Mouse (Mus musculus) midbrain, embryonic 12.5 days (tissue): ENCODE data around the gene Vsig8. TPM values are rescaled to one million over a fixed set of nuclear protein-coding genes. Genes with fewer than 3 reads are reported as not detected.

Experiments used
- ATAC-seq: fragments of 200-750 bp; cut with Nextera tagmentation; 2 replicates; pipeline ENCODE4 v1.8.0; 2017; ENCODE audit warnings: low read depth, moderate TSS enrichment, moderate library complexity; ENCODE audit not compliant: low FRiP score
- H3K27ac ChIP-seq: fragments of 300-500 bp; sonication (generic); replicated peaks from 2 replicates; pipeline ENCODE4 v1.5.1; 2016; ENCODE audit warnings: mild to moderate bottlenecking
- H3K27me3 ChIP-seq: fragments of 300-500 bp; sonication (generic); 2 replicates; pipeline ENCODE4 v1.6.1; 2016; ENCODE audit warnings: mild to moderate bottlenecking
- H3K36me3 ChIP-seq: fragments of 300-500 bp; sonication (generic); 2 replicates; pipeline ENCODE4 v1.6.1; 2016
- H3K4me1 ChIP-seq: fragments of 300-500 bp; sonication (generic); 2 replicates; pipeline ENCODE4 v1.6.1; 2016
- H3K4me2 ChIP-seq: fragments of 300-500 bp; sonication (generic); replicated peaks from 2 replicates; pipeline ENCODE4 v1.6.1; 2016; ENCODE audit warnings: mild to moderate bottlenecking, moderate library complexity
- H3K4me3 ChIP-seq: fragments of 300-500 bp; sonication (generic); 2 replicates; pipeline ENCODE4 v1.5.1; 2016; ENCODE audit warnings: mild to moderate bottlenecking
- H3K9ac ChIP-seq: fragments of 300-500 bp; sonication (generic); replicated peaks from 2 replicates; pipeline ENCODE4 v1.6.1; 2016; ENCODE audit warnings: mild to moderate bottlenecking, moderate library complexity
- H3K9me3 ChIP-seq: fragments of 300-500 bp; sonication (generic); 2 replicates; pipeline ENCODE4 v1.6.1; 2016; ENCODE audit warnings: mild to moderate bottlenecking
- WGBS: fragments of 180-500 bp; shearing (Covaris S2); methylation state at CpG from one replicate; pipeline ENCODE4 v1.1.7; 2016; 5-methylcytosine and 5-hydroxymethylcytosine counted together
- polyA plus RNA-seq: library from polyadenylated mRNA; unstranded; fragments of >200 nt; fragmentation: Nextera tagmentation; extraction: Ambion mirVana; gene quantifications from 2 replicates; pipeline ENCODE4 v1.2.1, GENCODE M21; 2016

Vsig8 gene
- polyA plus RNA-seq, 1 experiment from 2014 or later = 0.15 TPM

GRCm38 (mm10) chr1:172532551-172532950, 23.2 kb upstream of the Vsig8 start:
- H3K4me1 ChIP-seq = peaks cover 27% of the 10 kb centered on the region
- H3K27me3 ChIP-seq = peaks cover 25% of the 10 kb centered on the region
- no peaks in the 10 kb centered on the region for H3K36me3 ChIP-seq
- no peak overlapping the region for H3K9ac ChIP-seq
- peak; percentile 77 for ATAC-seq
- 1% methylated on average over 13 of the region's 13 CpGs for WGBS
- peak overlapping the region; percentile 28 for H3K4me3 ChIP-seq
- no peaks in the 10 kb centered on the region for H3K9me3 ChIP-seq
- H3K4me2 ChIP-seq = peak overlapping the region; percentile 51
- 0 out of 2 replicates have a peak overlapping the region, but pooled peaks have one; percentile 4 for H3K27ac ChIP-seq

GRCm38 (mm10) chr1:172535116-172535515, 20.6 kb upstream of the Vsig8 start:
- Histone ChIP-seq H3K9ac (no peak overlapping the region), H3K27me3 (peaks cover 13% of the 10 kb centered on the region), H3K9me3 (no peaks in the 10 kb centered on the region), H3K4me1 (peaks cover 32% of the 10 kb centered on the region), H3K27ac (no peak overlapping the region), H3K4me2 (no peak overlapping the region), H3K36me3 (no peaks in the 10 kb centered on the region), H3K4me3 (no peak overlapping the region)
- no peak for ATAC-seq
- 84% methylated on average over 16 of the region's 16 CpGs for WGBS

GRCm38 (mm10) chr1:172539827-172540226, 15.9 kb upstream of the Vsig8 start:
- no peak overlapping the region for H3K4me3 ChIP-seq
- no peak overlapping the region for H3K9ac ChIP-seq
- ATAC-seq = 0 out of 2 replicates have a peak, but pooled peaks have one; percentile 38
- no peak overlapping the region for H3K4me2 ChIP-seq
- no peak overlapping the region for H3K27ac ChIP-seq
- H3K9me3 ChIP-seq = no peaks in the 10 kb centered on the region
- no peaks in the 10 kb centered on the region for H3K36me3 ChIP-seq
- H3K4me1 ChIP-seq = peaks cover 10% of the 10 kb centered on the region
- WGBS = 65% methylated on average over 6 of the region's 6 CpGs
- H3K27me3 ChIP-seq = peaks cover 8% of the 10 kb centered on the region; the same call in 1 of the 2 replicates

- ATAC-seq = no peak
- peaks cover 10% of the 10 kb centered on the region for H3K4me1 ChIP-seq
- no peak overlapping the region for H3K4me2 ChIP-seq
- no peaks in the 10 kb centered on the region for H3K9me3 ChIP-seq
- 44% methylated on average over 11 of the region's 11 CpGs for WGBS
- H3K27ac ChIP-seq = 0 out of 2 replicates have a peak overlapping the region, but pooled peaks have one; percentile 15
- H3K4me3 ChIP-seq = no peak overlapping the region
- H3K36me3 ChIP-seq = no peaks in the 10 kb centered on the region
- no peak overlapping the region for H3K9ac ChIP-seq
- peaks cover 8% of the 10 kb centered on the region; the same call in 1 of the 2 replicates for H3K27me3 ChIP-seq
These were observed 15.4 kb upstream of the Vsig8 start for GRCm38 (mm10) chr1:172540283-172540820.

- H3K27ac ChIP-seq = no peak overlapping the region
- H3K27me3 ChIP-seq = peaks cover 20% of the 10 kb centered on the region
- ATAC-seq = no peak
- no peak overlapping the region for H3K4me3 ChIP-seq
- 83% methylated on average over 4 of the region's 4 CpGs for WGBS
- peaks cover 19% of the 10 kb centered on the region for H3K4me1 ChIP-seq
- no peak overlapping the region for H3K4me2 ChIP-seq
- no peaks in the 10 kb centered on the region for H3K36me3 ChIP-seq
- H3K9ac ChIP-seq = no peak overlapping the region
- no peaks in the 10 kb centered on the region for H3K9me3 ChIP-seq
These were observed 9.7 kb upstream of the Vsig8 start for GRCm38 (mm10) chr1:172546062-172546461.

GRCm38 (mm10) chr1:172548501-172548900, 7.2 kb upstream of the Vsig8 start:
- Histone ChIP-seq H3K27ac (no peak overlapping the region), H3K4me3 (no peak overlapping the region), H3K27me3 (peaks cover 29% of the 10 kb centered on the region), H3K9me3 (no peaks in the 10 kb centered on the region), H3K9ac (no peak overlapping the region), H3K4me2 (no peak overlapping the region), H3K36me3 (no peaks in the 10 kb centered on the region), H3K4me1 (peaks cover 27% of the 10 kb centered on the region)
- WGBS = 65% methylated on average over 7 of the region's 7 CpGs
- ATAC-seq = no peak

GRCm38 (mm10) chr1:172549314-172549713, 6.4 kb upstream of the Vsig8 start:
- ATAC-seq = no peak
- no peak overlapping the region for H3K4me3 ChIP-seq
- WGBS = 6% methylated on average over 2 of the region's 2 CpGs

GRCm38 (mm10) chr1:172549717-172550116, 6.0 kb upstream of the Vsig8 start:
- Histone ChIP-seq H3K27ac (no peak overlapping the region), H3K4me3 (peak overlapping the region; percentile 43), H3K9ac (0 out of 2 replicates have a peak overlapping the region, but pooled peaks have one; percentile 46), H3K36me3 (no peaks in the 10 kb centered on the region), H3K4me1 (peaks cover 27% of the 10 kb centered on the region), H3K27me3 (peaks cover 32% of the 10 kb centered on the region), H3K4me2 (peak overlapping the region; percentile 66), H3K9me3 (no peaks in the 10 kb centered on the region)
- WGBS = 2% methylated on average over 8 of the region's 8 CpGs
- ATAC-seq = no peak

More at GRCm38 (mm10) chr1:172549314-172549713, 6.4 kb upstream of the Vsig8 start:
- Histone ChIP-seq H3K4me2 (peak overlapping the region; percentile 66), H3K36me3 (no peaks in the 10 kb centered on the region), H3K4me1 (peaks cover 27% of the 10 kb centered on the region), H3K27me3 (peaks cover 32% of the 10 kb centered on the region), H3K9ac (no peak overlapping the region), H3K27ac (no peak overlapping the region), H3K9me3 (no peaks in the 10 kb centered on the region)

- H3K9ac ChIP-seq = peak overlapping the region; percentile 46
These were observed 5.2 kb upstream of the Vsig8 start for GRCm38 (mm10) chr1:172550551-172550951.

GRCm38 (mm10) chr1:172551009-172551408, 4.7 kb upstream of the Vsig8 start:
- H3K27me3 ChIP-seq = peaks cover 35% of the 10 kb centered on the region
- H3K4me2 ChIP-seq = peak overlapping the region; percentile 66
- peaks cover 27% of the 10 kb centered on the region for H3K4me1 ChIP-seq
- H3K27ac ChIP-seq = no peak overlapping the region
- WGBS = 49% methylated on average over 7 of the region's 7 CpGs
- peak overlapping the region; percentile 46; the same call in 1 of the 2 replicates for H3K9ac ChIP-seq
- H3K9me3 ChIP-seq = no peaks in the 10 kb centered on the region
- H3K36me3 ChIP-seq = no peaks in the 10 kb centered on the region
- no peak; the same call in 1 of the 2 replicates for ATAC-seq
- H3K4me3 ChIP-seq = no peak overlapping the region

More at GRCm38 (mm10) chr1:172550551-172550951, 5.2 kb upstream of the Vsig8 start:
- under 1% methylated on average over 8 of the region's 8 CpGs for WGBS
- peaks cover 32% of the 10 kb centered on the region for H3K27me3 ChIP-seq
- no peaks in the 10 kb centered on the region for H3K36me3 ChIP-seq
- ATAC-seq = peak; percentile 88
- H3K4me1 ChIP-seq = peaks cover 27% of the 10 kb centered on the region
- H3K4me2 ChIP-seq = peak overlapping the region; percentile 66
- peak overlapping the region; percentile 43 for H3K4me3 ChIP-seq
- H3K9me3 ChIP-seq = no peaks in the 10 kb centered on the region
- H3K27ac ChIP-seq = peak overlapping the region; percentile 46; the same call in 1 of the 2 replicates

GRCm38 (mm10) chr1:172552623-172553022, 3.1 kb upstream of the Vsig8 start:
- 45% methylated on average over 1 of the region's 1 CpGs for WGBS
- Histone ChIP-seq H3K27ac (no peak overlapping the region), H3K4me2 (no peak overlapping the region), H3K27me3 (peaks cover 43% of the 10 kb centered on the region), H3K9ac (no peak overlapping the region), H3K4me3 (no peak overlapping the region), H3K4me1 (peaks cover 27% of the 10 kb centered on the region), H3K9me3 (no peaks in the 10 kb centered on the region), H3K36me3 (no peaks in the 10 kb centered on the region)
- no peak for ATAC-seq

GRCm38 (mm10) chr1:172562641-172563464, 7.1 kb downstream of the Vsig8 start:
- under 1% methylated on average over 59 of the region's 66 CpGs for WGBS
- peak overlapping the region; percentile 65 for H3K4me3 ChIP-seq
- H3K4me2 ChIP-seq = peak overlapping the region; percentile 97
- peak; percentile 91 for ATAC-seq
- H3K27ac ChIP-seq = no peak overlapping the region
- no peaks in the 10 kb centered on the region for H3K9me3 ChIP-seq
- peaks cover 58% of the 10 kb centered on the region for H3K27me3 ChIP-seq
- peaks cover 19% of the 10 kb centered on the region for H3K4me1 ChIP-seq
- H3K36me3 ChIP-seq = no peaks in the 10 kb centered on the region
- H3K9ac ChIP-seq = peak overlapping the region; percentile 57
